Mouse (Mus musculus): ENCODE measurements around the gene Rpgrip1.

Rpgrip1 gene

DNA sequence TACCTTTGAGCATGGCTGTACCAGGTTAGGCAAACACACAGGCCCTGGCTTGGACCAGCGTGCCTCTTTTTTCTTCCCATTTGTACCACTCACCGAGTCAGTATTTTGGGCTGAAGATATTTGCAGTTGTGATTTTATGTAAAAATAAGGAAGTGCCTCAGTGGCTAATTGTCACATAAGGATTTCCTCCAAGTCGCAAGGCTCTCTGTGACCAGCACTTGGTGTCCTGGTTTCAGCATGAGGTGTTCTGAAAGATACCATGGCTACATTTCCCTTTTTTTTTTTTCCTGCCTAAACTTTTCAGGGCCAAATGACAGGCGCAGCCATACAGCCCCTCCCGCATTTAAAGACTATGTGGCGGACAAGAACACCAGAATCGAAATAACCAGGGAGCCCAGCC lies 9.7 kb downstream of the Rpgrip1 start:
- no peak for DNase-seq

DNA sequence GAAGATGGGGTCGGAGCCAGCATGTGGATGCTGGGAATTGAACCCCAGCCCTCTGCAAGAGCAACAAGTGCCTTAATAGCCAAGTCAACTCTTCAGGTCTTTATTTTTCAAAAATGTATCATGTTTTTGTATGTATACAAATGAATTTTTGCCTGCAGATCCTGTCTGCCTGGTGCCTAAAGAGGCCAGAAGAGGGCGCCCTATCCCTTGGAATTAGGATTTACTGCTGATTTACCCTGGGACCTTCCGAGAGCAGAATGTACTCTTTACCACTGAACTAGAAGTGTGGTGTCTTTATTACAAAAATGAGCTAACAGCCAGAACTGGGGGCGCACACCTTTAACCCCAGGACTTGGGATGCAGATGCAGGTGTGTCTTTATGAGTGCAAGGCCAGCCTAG lies 13.4 kb downstream of the Rpgrip1 start:
- DNase-seq: peak; percentile 81

DNA sequence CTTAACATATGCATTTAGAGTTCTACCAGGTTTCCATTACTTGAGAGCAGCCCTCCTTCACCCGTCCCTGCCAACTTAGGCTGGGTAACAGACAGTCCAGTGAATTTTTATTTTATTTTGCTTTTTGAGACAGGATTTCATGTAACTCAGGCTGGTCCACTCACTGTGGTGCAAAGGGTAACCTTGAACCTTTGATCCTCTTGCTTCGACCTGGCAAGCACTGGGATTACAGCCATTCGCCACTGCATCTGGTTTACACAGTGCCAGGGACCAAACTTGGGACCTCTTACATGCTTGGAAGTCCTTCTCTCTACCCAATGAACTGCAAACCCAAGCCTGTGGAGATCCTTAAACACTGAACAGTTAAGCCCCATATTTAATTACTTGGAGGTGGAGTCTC lies 14.1 kb downstream of the Rpgrip1 start:
- no peak for DNase-seq

DNA sequence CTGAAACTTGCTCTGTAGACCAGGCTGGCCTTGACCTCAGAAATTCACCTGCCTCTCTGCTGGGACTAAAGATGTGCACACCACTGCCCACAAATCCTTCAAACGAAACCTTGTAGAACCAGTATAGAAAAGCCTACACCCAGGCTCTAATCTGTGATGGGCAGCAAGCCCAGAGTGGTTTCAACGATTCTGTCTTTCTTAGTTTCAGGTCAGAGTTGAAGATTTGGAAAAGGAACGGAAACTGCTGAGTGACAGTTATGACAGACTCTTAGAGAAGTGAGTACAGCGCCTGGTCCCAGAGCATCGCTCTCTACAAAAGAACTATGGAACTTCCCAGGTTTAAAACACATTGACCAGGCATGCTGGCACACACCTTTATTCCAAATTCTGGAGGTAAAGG lies 23.1 kb downstream of the Rpgrip1 start:
- DNase-seq: no peak

DNA sequence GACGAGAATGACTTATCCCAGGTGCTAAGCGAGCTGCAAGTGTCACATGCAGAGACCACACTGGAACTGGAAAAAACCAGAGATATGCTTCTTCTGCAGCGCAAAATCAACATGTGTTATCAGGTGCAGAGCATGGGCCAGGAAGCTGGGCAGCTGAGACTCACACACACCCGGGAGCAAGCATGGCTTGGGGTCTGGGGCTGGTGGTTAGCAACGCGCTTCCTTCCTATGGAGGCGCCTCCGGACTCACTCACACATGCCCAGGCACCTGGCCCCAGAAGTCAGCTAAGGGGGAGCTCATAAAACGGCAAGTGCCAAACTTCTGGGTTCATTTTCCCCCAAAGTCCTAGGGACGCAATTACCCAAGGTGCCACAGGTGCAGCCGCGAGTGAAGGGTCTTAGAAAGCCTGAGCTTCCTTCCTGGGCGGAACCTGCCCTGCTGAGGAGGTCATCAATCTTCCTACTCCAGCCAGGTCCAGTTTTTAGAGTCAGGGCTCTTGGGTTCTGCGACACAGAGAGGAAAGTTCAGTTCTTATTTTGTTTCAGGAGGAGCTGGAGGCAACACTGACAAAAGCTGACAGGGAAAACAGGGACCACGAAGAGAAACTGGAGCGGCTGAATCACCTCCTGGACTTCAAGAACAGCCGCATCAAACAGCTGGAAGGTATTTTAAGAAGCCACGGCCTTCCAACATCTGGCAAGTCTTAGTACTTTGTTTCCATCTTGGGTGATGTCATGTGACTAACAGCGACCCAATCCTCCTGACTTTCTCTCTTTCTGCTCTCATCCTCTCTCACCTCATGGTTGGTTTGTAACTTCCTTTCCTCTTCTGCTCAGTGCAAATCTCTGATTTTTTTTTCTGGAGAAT lies 30.3 kb downstream of the Rpgrip1 start:
- no peak for DNase-seq

DNA sequence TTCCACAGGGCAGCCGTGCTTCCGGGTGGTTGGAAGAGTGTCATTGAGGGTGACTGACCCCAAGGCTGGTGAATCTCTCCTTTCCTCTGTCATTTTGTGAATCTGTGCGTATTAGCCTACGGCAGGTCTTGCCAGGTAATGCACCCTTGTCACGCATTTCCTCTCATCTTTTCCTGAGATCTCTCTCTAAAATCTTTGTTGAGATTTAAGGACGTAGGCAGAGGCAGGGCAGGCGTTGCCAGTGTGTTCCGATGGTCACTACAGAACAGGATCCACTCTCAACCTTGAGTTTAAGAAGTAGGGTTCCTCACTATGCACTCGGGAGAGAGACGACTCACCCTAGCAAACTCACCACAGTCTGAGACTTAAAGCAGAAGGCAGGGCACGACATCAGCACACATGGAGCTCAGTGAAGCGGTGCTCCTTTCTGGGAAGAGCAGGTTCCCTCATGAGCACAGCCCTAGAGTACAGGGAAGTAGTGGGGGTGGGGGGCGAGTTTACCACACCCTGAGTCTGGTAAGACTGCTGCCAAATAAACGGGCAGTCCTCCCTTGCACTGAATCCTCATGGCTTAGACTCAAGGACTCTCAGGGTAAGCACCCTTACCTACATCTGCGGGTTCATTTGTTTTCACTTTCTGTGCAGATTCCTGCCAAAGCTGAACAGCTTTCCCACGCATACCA lies 31.1 kb downstream of the Rpgrip1 start:
- DNase-seq: no peak

DNA sequence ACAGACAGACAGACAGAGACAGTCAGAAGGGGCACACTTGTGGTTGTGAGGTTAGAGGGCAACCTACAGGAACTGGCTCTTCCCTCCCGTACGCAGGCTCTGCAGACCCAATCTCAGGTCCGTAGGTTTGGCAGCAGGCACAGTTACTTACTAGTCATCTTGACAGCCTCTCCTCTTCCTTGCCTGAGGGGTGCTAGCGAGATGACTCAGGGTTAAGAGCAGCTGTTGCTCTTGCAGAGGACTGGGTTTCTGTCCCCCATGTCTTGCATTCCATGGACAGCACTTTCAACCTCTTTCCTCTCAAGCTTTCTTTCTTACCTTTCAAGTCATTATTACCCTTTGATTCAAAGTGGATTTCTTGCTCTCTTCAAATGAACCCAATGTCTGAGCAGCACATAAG lies 33.7 kb downstream of the Rpgrip1 start:
- DNase-seq: no peak

DNA sequence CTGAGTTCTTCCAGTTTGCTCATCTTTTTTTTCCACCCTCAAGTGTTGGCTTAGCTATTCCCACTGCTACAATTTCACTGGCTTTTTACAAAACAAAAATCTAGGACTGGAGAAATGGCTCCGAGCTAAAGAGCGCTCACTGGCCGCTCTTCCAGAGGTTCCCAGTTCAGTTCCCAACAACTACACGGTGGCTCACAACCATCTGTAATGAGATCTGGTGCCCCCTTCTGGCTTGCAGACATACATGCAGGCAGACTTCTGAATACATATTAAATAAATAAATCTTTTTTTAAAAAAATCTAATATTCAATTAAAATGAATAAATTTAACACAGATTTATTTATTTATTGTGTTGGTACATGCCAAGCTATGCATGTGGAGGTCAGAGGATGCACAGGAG lies 36.0 kb downstream of the Rpgrip1 start:
- DNase-seq: no peak

DNA sequence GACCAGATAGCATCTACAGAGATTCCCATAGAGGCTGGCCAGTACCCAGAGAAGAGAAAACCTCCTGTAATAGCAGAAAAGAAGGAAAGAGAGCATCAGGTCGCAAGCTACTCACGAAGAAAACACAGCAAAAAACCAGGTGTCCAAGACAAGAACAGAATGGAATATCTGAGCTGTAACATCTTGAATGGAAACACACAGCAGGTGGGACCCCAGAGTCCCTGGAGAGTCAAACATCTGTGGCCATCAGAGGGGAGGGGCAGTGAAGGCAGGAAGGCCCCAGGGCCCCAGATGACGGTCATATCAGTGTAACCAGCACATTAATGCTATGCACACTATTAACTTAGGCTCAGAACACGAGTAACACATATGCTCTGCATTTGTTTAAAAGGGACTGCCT lies 39.4 kb downstream of the Rpgrip1 start:
- no peak for DNase-seq

DNA sequence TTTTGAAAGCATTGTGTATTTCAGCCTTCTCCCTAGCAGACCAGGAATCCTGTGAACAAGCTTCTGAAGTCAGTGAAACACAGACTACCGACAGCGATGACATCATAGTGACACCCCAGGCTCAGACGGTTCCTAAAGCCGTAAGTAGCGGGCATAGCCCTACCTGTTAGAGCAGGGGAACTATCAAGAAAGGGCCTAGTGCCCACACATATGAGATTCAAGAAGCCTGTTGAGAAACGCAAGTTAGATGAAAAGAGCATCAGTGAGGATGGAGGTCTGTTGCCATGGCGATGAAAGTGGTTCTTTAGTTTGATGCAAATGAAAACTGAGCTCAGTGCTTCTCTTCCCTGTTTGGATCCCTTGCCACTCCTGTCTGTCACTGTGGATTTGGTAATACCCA lies 41.7 kb downstream of the Rpgrip1 start:
- DNase-seq: peak; percentile 17

DNA sequence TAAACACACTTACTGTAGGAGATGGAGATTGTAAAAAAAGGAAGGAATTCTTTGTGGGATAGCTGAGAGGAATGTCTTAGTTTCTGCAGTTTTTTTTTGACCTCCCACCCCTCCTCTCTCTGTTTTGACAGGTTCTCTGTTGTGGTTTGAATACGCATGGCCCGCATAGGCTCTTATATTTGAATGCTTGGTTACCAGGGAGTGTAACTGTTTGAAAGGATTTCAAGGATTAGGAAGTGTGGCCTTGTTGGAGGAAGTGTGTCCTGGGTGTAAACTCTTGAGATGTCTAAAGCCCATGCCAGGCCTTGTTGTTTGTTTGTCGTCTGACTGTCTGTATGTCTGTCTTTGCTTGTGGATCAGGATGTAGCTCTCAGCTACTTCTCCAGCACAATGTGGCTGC lies 42.1 kb downstream of the Rpgrip1 start:
- no peak for DNase-seq

DNA sequence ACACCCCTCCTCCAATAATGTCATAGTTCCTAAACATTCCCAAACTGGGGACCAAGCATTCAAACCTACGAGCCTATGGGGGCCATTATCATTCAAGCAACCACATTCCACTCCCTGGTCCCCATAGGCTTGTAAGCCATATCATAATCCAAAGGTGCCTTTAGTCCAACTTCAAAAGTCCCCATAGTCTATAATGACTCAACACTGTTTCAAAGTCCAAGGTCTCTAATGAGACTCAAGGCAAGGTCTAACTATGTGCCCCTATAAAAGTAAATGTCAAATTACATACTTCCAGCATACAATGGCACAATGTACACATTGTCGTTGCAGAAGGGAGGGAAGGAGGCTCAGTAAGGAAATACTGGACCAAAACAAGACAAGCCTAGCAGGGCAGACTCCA lies 44.5 kb downstream of the Rpgrip1 start:
- DNase-seq: no peak

DNA sequence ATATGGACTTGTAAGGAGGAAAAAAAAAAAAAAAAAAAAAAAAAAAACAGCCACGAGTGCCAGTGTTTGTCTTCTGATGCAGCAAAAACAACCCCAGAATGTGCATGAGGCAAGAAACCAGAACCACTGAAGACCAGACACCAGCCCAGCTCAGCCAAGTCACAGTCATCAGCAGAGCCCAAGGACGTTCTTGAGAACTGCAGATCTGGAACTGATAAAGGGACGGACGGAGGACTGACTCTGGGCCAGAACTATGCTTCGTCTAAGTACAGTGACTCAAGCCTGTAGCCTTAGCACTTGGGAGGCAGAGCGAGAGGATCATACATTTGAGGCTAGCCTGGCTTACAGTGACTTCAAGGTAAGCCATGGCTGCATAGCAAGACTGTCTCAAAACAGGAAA lies 50.4 kb downstream of the Rpgrip1 start:
- DNase-seq: no peak

DNA sequence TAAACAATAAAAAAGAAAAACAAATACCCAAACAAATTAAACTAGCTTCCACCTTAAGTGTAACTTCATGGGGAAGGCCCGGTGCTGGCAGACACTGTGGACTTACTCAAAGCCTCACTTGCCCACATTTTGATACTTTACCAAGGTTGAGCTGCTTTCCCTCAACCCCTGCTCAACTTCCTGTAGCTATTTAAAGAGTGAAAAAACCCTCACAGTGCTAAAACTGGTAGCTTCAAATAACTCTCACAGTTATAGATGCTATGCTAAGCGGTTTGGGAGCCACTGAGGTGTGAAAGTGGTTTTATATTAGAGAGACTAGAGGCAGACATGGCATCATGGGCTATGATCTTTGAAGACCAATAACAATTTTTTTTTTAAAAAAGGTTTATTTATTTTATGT lies 56.1 kb downstream of the Rpgrip1 start:
- DNase-seq: no peak

DNA sequence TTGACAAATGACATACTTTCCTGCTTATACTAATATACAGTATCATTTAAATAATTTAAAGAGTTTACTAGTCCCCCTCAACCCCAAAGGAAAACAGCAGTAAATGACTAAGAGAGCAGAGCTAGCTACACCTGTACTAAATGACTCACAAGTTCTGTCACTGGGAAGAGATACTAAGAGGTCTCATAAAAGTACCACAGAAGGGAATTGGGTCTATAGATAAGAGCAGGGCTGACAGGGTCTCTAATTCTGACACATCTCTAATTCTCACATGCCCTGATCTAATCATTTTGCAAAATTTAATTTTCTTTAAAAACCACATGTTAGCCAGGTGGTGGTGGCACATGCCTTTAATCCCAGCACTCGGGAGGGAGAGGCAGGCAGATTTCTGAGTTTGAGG lies 78.3 kb downstream of the Rpgrip1 start:
- DNase-seq: no peak

DNA sequence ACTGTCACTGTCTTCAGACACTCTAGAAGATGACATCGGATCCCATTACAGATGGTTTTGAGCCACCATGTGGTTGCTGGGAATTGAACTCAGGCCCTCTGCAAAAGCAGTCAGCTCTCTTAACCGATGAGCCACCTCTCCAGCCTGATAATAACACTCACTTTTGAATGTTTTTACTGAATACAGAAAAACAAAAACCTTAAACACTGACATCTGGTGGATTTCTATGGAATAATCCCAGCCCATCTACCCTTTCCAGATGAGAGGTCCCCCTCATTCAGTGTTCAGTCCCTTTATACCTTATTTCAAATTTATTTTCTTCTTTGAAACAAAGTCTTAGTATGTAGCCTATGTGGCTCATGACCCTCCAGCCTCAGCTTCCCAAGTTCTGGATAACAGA lies 79.0 kb downstream of the Rpgrip1 start:
- no peak for DNase-seq

DNA sequence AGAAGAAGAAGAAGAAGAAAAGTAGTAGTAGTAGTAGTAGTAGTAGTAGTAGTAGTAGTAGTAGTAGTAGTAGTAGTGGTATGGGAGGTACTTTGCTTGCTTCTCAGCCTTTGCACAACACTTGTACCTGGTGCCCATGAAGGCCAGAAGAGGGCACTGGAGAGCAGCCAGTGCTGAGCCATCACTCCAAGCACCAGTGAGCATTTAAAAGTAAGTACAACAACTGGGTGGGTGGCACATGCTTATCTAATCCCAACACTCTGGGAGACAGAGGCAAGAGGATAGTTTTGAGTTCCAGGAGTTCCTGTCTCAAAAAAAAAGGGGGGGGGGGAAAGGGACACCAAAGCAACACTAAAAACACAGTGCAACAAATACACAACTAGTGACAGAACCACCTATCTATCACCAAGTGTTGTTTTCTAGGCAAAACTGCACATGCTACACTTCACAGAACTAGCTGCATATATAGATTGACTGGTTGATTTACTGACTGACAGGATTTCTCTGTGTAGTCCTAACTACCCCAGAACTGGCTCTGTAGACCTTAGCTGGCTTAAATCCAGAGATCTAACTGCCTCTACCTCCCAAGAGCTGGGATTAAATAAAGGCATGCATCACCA lies 80.3 kb downstream of the Rpgrip1 start:
- no peak for DNase-seq

DNA sequence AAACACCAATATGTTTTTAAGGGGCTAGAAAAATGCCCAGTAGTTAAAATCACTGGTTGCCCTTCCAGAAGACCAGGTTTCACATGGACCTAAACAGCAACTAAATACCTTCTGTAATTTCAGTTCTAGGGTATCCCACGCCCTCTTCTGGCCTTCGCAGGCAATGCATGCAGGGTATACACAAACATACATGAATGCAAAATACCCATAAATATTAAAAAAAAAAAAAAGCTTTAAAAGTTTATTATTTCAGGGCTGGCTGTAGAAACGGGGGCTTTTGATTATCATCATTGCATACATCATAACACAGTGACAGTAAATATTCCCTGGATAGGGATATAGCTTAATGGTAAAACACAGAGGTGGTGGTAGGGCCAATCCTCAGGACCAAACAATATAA lies 85.2 kb downstream of the Rpgrip1 start:
- DNase-seq: peak; percentile 46

DNA sequence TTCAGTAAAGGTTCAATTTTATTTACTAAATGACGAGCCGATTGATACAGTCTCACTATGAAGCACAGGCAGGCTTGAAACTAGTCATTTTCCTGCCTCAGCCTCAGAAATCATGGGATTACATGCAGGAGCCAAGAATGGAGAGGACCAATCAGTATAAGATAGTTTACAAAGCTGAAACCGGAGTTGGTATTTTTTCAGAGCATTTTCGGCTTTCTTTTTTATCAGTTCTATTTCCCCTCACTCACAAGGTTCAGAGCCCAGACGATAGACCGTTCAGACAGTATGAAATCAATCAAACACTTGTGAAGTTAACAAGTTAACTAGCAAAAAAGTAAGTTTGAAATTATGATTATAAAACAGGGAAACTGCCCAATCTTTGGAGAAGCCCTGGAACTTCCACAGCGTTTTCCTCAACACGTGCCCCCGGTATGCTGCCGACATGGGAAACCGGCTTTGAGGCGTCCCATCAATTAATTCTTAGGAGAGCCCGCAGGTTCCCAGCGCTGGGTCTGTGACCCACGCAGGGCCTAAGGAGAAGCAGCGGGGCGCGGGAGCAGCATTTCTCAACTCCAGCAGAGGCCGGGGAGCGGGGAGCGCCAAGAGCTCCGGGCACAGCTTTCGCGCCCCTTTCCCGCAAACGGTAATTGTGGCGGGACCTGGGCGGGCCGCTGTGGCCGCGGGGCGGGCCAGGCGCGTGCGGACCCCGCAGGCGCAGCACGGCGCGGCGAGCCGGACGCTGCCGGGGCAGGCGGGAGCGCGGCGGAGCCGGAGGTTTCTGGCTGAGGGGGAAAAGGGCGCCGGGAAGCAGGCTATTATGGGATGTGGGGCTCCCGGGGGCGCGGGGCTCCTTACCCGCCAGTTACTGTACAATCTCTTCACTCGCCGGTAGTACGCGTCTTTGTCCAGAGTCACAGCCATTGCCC lies 86.0 kb downstream of the Rpgrip1 start:
- DNase-seq: no peak

DNA sequence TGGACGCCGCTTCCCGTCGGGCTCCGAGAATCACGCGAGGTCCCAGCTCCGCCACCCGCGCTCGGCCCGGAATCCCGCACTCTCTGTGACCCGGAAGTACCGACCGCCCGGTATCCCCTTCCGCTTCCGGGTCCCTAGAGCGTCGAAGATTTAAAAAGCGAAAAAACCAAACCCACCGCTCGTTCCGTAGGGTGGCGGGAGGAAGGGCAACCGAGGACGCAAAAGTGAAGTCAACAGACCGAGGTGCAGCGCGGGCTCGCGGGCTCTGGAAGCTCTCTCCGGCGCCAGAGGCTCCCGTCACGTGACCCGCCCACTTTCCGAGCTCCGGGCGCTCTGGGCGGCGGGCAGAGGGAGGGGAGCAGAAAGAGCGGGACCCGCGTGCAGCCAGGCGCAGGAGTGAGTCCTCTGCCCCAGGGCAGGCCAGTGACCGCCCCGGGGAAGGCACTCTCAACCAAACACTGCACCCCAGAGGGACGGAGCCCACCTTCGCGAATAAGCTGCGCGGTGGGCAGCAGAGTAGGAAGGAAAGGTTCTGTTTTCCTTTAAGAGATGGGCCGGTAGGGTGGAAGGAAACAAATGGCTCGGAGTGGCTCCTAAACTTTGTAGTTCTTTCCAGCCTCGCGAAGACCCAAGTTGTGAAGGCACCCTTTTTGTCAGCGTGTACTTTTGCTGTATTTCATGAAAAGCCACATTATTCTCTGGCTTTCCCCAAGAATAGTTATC lies 86.8 kb downstream of the Rpgrip1 start, which contains the start of gene Supt16:
Supt16 (minus strand) TSS at position 261 of the 723 bp plus-strand sequence.
- peak; percentile 81 for DNase-seq

DNA sequence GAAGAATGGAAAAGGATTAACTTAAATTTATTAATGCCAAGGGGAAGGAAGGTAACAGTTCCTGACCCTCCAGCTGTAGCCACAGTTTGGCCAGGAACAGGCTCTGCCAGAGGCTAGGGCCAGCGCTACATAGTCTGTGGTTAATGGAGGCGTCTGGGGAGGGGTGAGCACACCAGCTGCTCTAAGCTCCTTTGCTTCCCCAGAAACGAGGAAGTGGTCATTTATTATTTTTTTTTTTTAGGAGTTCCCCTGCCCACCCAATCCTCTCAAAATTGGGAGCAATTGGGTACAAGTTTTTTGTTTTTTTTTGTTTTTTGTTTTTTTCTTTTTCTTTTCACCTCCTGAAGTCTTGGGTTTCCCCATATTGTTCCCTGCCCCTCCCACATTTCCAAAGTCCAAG lies 87.6 kb downstream of the Rpgrip1 start:
- no peak for DNase-seq

DNA sequence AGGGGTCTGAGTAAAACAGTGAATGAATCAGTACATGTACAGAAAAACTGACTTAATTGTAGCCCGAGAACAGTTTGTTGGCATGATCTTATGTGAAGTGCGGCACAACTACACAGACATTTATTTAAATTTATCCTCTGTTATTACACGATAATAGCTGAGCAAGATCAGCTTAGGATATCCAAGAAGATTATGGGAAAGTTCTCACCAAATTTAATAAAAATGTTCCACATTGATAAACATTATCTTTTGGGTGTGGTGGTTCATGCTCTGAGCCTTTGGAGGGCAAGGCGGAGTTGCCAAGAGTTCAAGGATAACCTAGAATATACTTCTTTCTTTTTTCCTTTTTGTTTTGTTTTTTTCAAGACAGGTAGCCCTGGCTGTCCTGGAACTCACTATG lies 88.9 kb downstream of the Rpgrip1 start:
- no peak for DNase-seq
